Mouse (Mus musculus) hematopoietic stem cell, adult 5-6 weeks (primary cell): ENCODE measurements at regions not wholly inside any gene's neighbourhood (a gene's known extent, or its start where the extent isn't known, plus 50 kb on each side); places are given as distances from the start of the nearest gene placed in this dataset.
"Not testable (repeated sequence)": the region's sequence is repeated elsewhere in the genome, so short reads cannot be mapped to it uniquely, and the experiment has no call there.

Source experiments
- ATAC-seq, 2 experiments: fragments of 125-278 bp in 1 of 2; replicated peaks in 1 of 2; 2 replicates each; pipeline ENCODE4 v1.8.0; 2016 to 2017; ENCODE audit warnings: inconsistent platforms in 2 of 2, mild to moderate bottlenecking in 2 of 2, moderate number of reproducible peaks in 2 of 2, low read depth in 1 of 2, moderate TSS enrichment in 1 of 2; ENCODE audit not compliant: low FRiP score in 2 of 2, poor library complexity in 2 of 2, severe bottlenecking in 2 of 2, insufficient read depth in 1 of 2, low TSS enrichment in 1 of 2

GRCm38 (mm10) chr1:143202182-143202581, 438.3 kb upstream of the B3galt2 start:
- peak; percentile 99 to 100 for ATAC-seq

GRCm38 (mm10) chr1:143204070-143204469, 436.4 kb upstream of the B3galt2 start:
- ATAC-seq, result 0 out of 4 replicates have a peak, but pooled peaks of 1 of the 2 experiments have one; percentile 20

- ATAC-seq, result no peak
Observed at GRCm38 (mm10) chr1:143206995-143207394, 433.5 kb upstream of the B3galt2 start.

- ATAC-seq, result no peak
Observed at GRCm38 (mm10) chr1:143207399-143208065, 432.9 kb upstream of the B3galt2 start.

- no peak for ATAC-seq
Observed at GRCm38 (mm10) chr1:143217401-143217800, 423.1 kb upstream of the B3galt2 start.

- no peak for ATAC-seq
Observed at GRCm38 (mm10) chr1:143231969-143232368, 408.5 kb upstream of the B3galt2 start.

GRCm38 (mm10) chr1:143258470-143259215, 381.8 kb upstream of the B3galt2 start:
- no peak for ATAC-seq

- no peak for ATAC-seq
Observed at GRCm38 (mm10) chr1:143263263-143264038, 377.0 kb upstream of the B3galt2 start.

GRCm38 (mm10) chr1:143265216-143265615, 375.2 kb upstream of the B3galt2 start:
- no peak for ATAC-seq

GRCm38 (mm10) chr1:143286274-143286967, 354.0 kb upstream of the B3galt2 start:
- no peak; a peak in 1 of 4 replicates for ATAC-seq

- peak in 1 of 2 experiments; percentile 42; a peak in 1 of 4 replicates for ATAC-seq
Observed at GRCm38 (mm10) chr1:143287448-143287847, 353.0 kb upstream of the B3galt2 start.

- no peak for ATAC-seq
Observed at GRCm38 (mm10) chr1:143296555-143296954, 343.9 kb upstream of the B3galt2 start.

GRCm38 (mm10) chr1:143307379-143307778, 333.1 kb upstream of the B3galt2 start:
- no peak for ATAC-seq

- no peak for ATAC-seq
Observed at GRCm38 (mm10) chr1:143318381-143318780, 322.1 kb upstream of the B3galt2 start.

- peak; percentile 96 to 97 for ATAC-seq
Observed at GRCm38 (mm10) chr1:143319568-143319967, 320.9 kb upstream of the B3galt2 start.

- ATAC-seq, result no peak
Observed at GRCm38 (mm10) chr1:143351388-143351787, 289.1 kb upstream of the B3galt2 start.

- not testable (repeated sequence) for ATAC-seq
Observed at GRCm38 (mm10) chr1:143360256-143360655, 280.2 kb upstream of the B3galt2 start.
